Mouse (Mus musculus): ENCODE measurements around the gene Sh3bgrl.

The Sh3bgrl gene

DNA sequence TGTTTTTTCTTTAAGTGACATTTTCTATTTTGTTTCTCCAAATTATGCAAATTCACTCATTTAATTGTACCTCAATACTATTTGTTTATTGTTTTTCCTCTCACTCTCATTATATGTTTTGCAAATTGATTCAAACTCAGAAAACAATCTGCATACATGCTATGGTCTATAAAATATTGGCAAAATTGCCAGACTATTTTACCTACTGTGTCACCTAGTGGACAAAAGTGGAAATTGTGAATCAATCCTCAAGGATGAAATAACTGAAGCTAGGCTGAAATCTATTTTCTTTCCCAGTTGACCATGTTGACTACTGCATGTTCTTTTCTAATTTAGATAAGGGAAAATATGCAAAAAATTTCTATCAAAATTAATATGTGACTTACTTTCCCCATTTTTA, 143.0 kb downstream of the Sh3bgrl start:
- in situ Hi-C loops (cut with MboI, MseI) = no loop called here
